Mouse (Mus musculus) B cell, adult (primary cell): ENCODE data around the gene Ly6g5b. TPM values are rescaled to one million over a fixed set of nuclear protein-coding genes. Genes with fewer than 3 reads are reported as not detected.

ENCODE experiments used
- total RNA-seq: library from RNA; stranded (reverse); gene quantifications from 4 replicates; pipeline ENCODE4 v1.2.4, GENCODE M21; 2023; ENCODE audit not compliant: inconsistent age

Ly6g5b gene
- total RNA-seq, 1 experiment from 2014 or later = 1.0 TPM

Other genes starting within 250 kb of the Ly6g5b start
- gene Zbtb12, start 235.9 kb downstream of the Ly6g5b start, total RNA-seq = 11.1 to 11.4 TPM (median 11.2 TPM) in 4 replicates
- gene Gm20547, start 233.4 kb downstream of the Ly6g5b start, total RNA-seq = 0.27 TPM in 1 of 4 replicates, not detected in the others
- gene C2, start 217.2 kb downstream of the Ly6g5b start, total RNA-seq = 1.8 to 3.4 TPM (median 2.8 TPM) in 4 replicates
- 152 to 164 TPM (median 157 TPM) in 4 replicates for gene Ehmt2, start 217.0 kb downstream of the Ly6g5b start, total RNA-seq
- not detected in 4 replicates for gene Slc44a4, start 201.0 kb downstream of the Ly6g5b start, total RNA-seq
- gene Neu1, start 184.2 kb downstream of the Ly6g5b start, total RNA-seq = 94.9 to 102 TPM (median 98.6 TPM) in 4 replicates
- gene Hspa1b, start 156.2 kb downstream of the Ly6g5b start, total RNA-seq = 17.8 to 62.2 TPM (median 28.7 TPM) in 4 replicates
- gene Gm20481, start 145.5 kb downstream of the Ly6g5b start, total RNA-seq = not detected in 4 replicates
- 10.4 to 29.3 TPM (median 20.1 TPM) in 4 replicates for gene Hspa1a, start 143.3 kb downstream of the Ly6g5b start, total RNA-seq
- gene Hspa1l, start 142.7 kb downstream of the Ly6g5b start, total RNA-seq = 0.21 to 0.38 TPM in 2 of 4 replicates, not detected in the others
- gene Lsm2, start 133.6 kb downstream of the Ly6g5b start, total RNA-seq = 30.0 to 37.2 TPM (median 32.0 TPM) in 4 replicates
- gene Vars, start 114.4 kb downstream of the Ly6g5b start, total RNA-seq = 269 to 300 TPM (median 290 TPM) in 4 replicates
- gene Vwa7, start 98.8 kb downstream of the Ly6g5b start, total RNA-seq = 0.16 to 0.54 TPM (median 0.25 TPM) in 4 replicates
- 3.4 to 6.4 TPM (median 4.6 TPM) in 4 replicates for gene Sapcd1, start 87.4 kb downstream of the Ly6g5b start, total RNA-seq
- 6.1 to 10.5 TPM (median 9.2 TPM) in 4 replicates for gene Msh5, start 68.7 kb downstream of the Ly6g5b start, total RNA-seq
- 196 to 218 TPM (median 210 TPM) in 4 replicates for gene Clic1, start 65.5 kb downstream of the Ly6g5b start, total RNA-seq
- gene Ddah2, start 56.4 kb downstream of the Ly6g5b start, total RNA-seq = 2.6 to 4.8 TPM (median 4.2 TPM) in 4 replicates
- gene Ly6g6c, start 50.0 kb downstream of the Ly6g5b start, total RNA-seq = not detected in 4 replicates
- 0.45 TPM in 1 of 4 replicates, not detected in the others for gene Mpig6b, start 49.2 kb downstream of the Ly6g5b start, total RNA-seq
- not detected in 4 replicates for gene Ly6g6e, start 38.5 kb downstream of the Ly6g5b start, total RNA-seq
- not detected in 4 replicates for gene Ly6g6d, start 37.4 kb downstream of the Ly6g5b start, total RNA-seq
- gene Ly6g6f, start 29.8 kb downstream of the Ly6g5b start, total RNA-seq = not detected in 4 replicates
- 76.3 to 80.8 TPM (median 77.2 TPM) in 4 replicates for gene Abhd16a, start 26.2 kb downstream of the Ly6g5b start, total RNA-seq
- gene Ly6g5c, start 7.1 kb downstream of the Ly6g5b start, total RNA-seq = not detected in 4 replicates
- 24.7 to 31.8 TPM (median 30.3 TPM) in 4 replicates for gene Gpank1, start 6.0 kb upstream of the Ly6g5b start, total RNA-seq
- 121 to 143 TPM (median 135 TPM) in 4 replicates for gene Csnk2b, start 6.6 kb upstream of the Ly6g5b start, total RNA-seq
- 10.6 to 19.4 TPM (median 13.7 TPM) in 4 replicates for gene D17H6S53E, start 10.9 kb upstream of the Ly6g5b start, total RNA-seq
- gene Apom, start 16.6 kb upstream of the Ly6g5b start, total RNA-seq = 0.51 to 2.8 TPM (median 0.69 TPM) in 3 of 4 replicates, not detected in the other
- 446 to 480 TPM (median 464 TPM) in 4 replicates for gene Bag6, start 19.8 kb upstream of the Ly6g5b start, total RNA-seq
- gene Prrc2a, start 49.5 kb upstream of the Ly6g5b start, total RNA-seq = 328 to 347 TPM (median 341 TPM) in 4 replicates
- 4.4 to 9.9 TPM (median 8.0 TPM) in 4 replicates for gene Aif1, start 60.6 kb upstream of the Ly6g5b start, total RNA-seq
- 38.1 to 43.3 TPM (median 40.2 TPM) in 4 replicates for gene Lst1, start 73.0 kb upstream of the Ly6g5b start, total RNA-seq
- 564 to 668 TPM (median 599 TPM) in 4 replicates for gene Ltb, start 79.0 kb upstream of the Ly6g5b start, total RNA-seq
- gene Tnf, start 86.6 kb upstream of the Ly6g5b start, total RNA-seq = 9.9 to 12.7 TPM (median 11.2 TPM) in 4 replicates
- 31.8 to 44.1 TPM (median 36.1 TPM) in 4 replicates for gene Lta, start 89.9 kb upstream of the Ly6g5b start, total RNA-seq
- not detected in 4 replicates for gene Gm16181, start 105.4 kb upstream of the Ly6g5b start, total RNA-seq
- gene Atp6v1g2, start 118.2 kb upstream of the Ly6g5b start, total RNA-seq = 1.6 to 2.5 TPM (median 2.1 TPM) in 4 replicates
- 13.3 to 15.9 TPM (median 13.7 TPM) in 4 replicates for gene Nfkbil1, start 120.4 kb upstream of the Ly6g5b start, total RNA-seq
- 432 to 470 TPM (median 447 TPM) in 4 replicates for gene Ddx39b, start 126.3 kb upstream of the Ly6g5b start, total RNA-seq
- 1,753 to 1,919 TPM (median 1,880 TPM) in 4 replicates for gene H2-D1, start 147.3 kb upstream of the Ly6g5b start, total RNA-seq
- gene H2-Q1, start 205.0 kb upstream of the Ly6g5b start, total RNA-seq = 11.8 to 16.3 TPM (median 15.1 TPM) in 4 replicates
- 6.7 to 12.2 TPM (median 10.3 TPM) in 4 replicates for gene H2-Q2, start 226.8 kb upstream of the Ly6g5b start, total RNA-seq